Mouse (Mus musculus): Measurements from ENCODE around the gene Ptpro.

Gene Ptpro

GRCm38 (mm10) chr6:137252194-137252886, at the start of gene Ptpro:
Gene Ptpro (plus strand): TSS chr6:137252319.
- DNase-seq (ENCODE audit: low spot score) = no peak

DNA sequence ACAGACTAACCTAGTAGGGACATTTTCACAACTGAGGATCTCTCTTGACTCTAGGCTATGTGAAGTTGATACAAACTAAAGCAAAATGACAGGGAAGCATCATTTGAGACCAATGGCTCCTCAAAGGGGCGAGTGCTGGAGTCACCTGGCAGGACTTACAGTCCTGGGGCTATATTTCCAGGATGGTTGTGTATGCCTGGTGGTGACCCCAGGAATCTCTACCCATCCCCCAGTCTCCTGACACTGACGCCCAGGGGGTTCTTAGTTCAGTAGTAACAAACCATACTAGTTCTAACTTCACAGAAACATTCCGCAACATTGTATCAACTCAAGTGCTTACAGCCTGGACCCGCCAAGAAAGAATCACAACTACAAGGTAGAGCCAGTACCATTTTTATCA, 49.5 kb upstream of the Ptpro start:
- no peak for DNase-seq (ENCODE audit: low spot score)

DNA sequence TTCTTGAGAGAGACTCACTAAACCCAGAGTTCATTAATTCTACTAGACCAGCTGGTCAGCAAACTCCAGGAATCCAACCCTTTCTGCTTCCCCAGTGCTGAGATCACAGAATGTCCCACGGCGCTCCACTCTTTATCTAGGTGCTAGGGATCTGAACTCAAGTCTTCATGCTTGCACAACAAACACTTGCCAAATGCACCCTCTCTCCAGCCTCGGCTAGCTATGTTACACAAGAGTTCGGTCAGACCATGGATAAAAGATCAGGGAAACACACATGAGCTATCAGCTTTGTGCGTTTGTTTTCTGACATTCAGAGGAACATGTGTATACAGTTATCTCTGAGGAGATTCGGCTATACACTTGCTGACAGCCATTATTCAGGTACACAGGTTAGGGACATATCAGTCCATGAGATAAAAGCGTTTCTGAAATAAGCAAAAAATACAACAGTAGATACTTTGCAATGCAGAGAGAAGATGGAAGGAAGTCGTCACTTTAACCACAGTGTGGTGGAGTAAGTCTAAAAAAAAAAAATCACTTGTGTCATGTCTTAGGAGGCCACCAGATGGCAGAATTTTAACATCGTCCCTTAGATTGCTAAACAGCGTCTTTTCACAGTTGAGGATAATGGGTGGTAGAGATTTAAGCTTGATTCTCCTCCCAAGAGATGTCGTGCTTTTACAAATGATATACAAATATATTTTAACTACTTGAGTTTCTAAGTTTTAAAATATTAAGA, 46.3 kb upstream of the Ptpro start:
- no peak for DNase-seq (ENCODE audit: low spot score)

DNA sequence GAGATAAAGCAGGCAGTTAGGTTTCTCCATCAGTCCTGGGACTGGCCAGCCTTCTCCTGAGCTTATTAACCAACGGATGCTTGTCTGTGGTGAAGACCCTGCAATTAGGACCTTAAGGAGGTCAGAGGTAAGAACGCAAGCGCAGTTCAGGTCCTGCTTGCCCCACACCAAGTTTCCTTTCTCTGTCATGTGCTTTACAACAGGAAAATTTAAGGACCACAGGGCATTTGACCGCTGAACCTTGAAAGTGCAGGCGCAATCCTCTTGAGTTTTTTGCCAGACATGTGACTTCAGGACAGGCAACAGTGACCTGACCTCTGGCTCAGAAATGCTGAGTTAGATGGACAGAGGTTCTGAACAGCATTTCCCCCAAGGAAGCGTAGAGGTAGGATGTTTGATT, 45.0 kb upstream of the Ptpro start:
- DNase-seq (ENCODE audit: low spot score) = no peak

DNA sequence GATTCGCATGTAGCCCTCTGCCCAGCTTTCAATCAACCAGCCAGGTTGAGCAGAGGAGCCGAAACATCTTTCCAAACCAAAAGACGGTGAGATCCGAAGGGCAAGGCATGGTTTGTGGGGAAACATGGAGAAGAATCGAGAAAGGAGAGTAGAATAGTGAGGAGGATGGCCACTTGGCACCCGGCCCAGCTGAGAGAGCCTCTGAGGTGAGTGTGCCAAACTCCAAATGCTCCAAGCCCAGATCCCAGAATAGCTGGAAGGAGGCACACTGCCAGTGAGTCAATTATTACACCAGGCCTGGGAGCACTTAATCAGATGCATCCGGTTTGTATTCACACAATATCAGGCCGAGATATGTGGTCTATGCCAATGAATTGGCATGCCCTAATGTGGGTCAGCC, 42.1 kb upstream of the Ptpro start:
- no peak for DNase-seq (ENCODE audit: low spot score)

- DNase-seq (ENCODE audit: low spot score) = no peak
These were observed 41.1 kb upstream of the Ptpro start for GRCm38 (mm10) chr6:137210991-137211390.

- no peak for DNase-seq (ENCODE audit: low spot score)
These were observed 40.7 kb upstream of the Ptpro start for GRCm38 (mm10) chr6:137211441-137211840.

GRCm38 (mm10) chr6:137217841-137218463, 34.2 kb upstream of the Ptpro start:
- DNase-seq (ENCODE audit: low spot score) = no peak

GRCm38 (mm10) chr6:137252887-137253242, 746 bp downstream of the Ptpro start:
- DNase-seq (ENCODE audit: low spot score) = no peak

GRCm38 (mm10) chr6:137253415-137253814, 1.3 kb downstream of the Ptpro start:
- DNase-seq (ENCODE audit: low spot score) = no peak

- DNase-seq (ENCODE audit: low spot score) = no peak
These were observed 8.9 kb downstream of the Ptpro start for GRCm38 (mm10) chr6:137261033-137261432.

- DNase-seq (ENCODE audit: low spot score) = no peak
These were observed 10.0 kb downstream of the Ptpro start for GRCm38 (mm10) chr6:137262087-137262486.

DNA sequence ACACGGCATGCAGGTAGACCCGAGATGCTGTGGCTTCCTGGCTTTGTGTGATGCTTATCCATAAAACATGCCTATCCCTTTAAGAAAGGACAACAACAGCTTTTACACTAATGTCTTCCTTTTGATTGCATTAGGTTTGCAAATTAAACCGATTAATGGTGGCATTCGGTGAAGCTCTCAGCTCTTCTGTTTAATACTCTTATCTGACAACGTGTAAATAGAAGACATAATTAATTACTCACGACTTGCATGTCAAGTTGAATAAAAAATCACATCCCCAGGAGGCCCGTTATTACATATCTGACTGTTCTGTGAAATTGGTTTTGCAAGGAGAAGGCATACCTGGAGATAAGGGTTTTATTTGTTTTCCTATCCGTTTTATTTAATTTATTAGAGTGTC, 15.9 kb downstream of the Ptpro start:
- no peak for DNase-seq (ENCODE audit: low spot score)

DNA sequence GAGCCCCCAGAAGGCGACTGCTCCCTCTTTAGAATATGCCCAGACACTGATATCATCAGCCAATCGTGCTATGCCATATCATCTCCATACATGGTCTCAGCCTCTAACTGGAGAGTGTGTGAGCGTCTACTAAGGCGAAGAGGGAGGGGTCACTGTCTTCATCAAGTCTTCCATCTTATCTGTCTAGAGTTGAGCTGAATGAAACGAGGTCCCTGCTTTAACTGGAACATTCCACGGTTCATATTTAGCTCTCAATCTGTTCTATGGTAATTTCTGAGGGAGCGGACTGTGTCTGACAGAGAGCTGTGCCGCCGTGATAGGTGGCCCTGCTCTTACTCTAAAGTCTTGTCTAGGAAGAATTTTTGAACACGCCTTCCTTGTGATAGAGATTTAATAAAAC, 16.5 kb downstream of the Ptpro start:
- no peak for DNase-seq (ENCODE audit: low spot score)

- no peak for DNase-seq (ENCODE audit: low spot score)
These were observed 20.4 kb downstream of the Ptpro start for GRCm38 (mm10) chr6:137272513-137272912.

GRCm38 (mm10) chr6:137277587-137277994, 25.5 kb downstream of the Ptpro start:
- no peak for DNase-seq (ENCODE audit: low spot score)

DNA sequence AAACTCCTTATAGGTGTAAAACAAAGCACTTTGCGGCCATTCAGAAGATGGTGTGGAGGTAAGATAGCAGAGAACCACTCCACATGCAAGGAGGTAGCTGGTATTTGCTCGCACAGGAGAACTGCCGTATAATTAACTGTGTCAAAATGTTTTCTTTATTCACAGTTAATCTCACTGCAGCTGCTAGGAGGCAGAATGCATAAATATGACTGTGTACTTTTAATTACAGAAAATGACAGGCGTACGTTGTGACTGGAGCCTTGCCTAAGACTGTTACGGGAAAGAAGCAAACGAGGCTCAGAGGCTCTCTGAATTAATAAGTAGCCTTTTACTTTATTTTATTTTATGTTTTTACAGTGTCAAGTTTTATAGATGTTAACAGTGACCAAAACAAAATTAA, 27.5 kb downstream of the Ptpro start:
- DNase-seq (ENCODE audit: low spot score) = no peak

- no peak for DNase-seq (ENCODE audit: low spot score)
These were observed 29.5 kb downstream of the Ptpro start for GRCm38 (mm10) chr6:137281541-137282049.

DNA sequence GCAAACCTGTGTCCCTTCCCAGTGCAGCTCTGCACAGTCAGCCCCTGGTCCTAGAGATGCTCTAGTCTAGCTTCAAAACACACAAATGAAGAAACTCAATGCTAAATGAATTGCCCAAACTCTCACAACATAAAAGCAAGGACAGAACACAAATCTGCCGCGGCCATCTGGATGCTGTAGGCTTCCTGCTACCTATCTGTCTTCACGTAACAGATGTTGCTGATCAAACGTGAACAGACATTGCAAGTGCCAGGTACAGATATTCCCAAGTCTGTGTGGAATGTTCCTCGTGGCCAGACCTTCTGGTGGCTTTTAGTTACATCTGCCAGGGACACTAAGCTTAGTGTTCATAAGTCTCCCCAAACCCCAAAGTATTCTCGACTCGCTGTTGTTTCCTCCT, 29.9 kb downstream of the Ptpro start:
- DNase-seq (ENCODE audit: low spot score) = no peak

DNA sequence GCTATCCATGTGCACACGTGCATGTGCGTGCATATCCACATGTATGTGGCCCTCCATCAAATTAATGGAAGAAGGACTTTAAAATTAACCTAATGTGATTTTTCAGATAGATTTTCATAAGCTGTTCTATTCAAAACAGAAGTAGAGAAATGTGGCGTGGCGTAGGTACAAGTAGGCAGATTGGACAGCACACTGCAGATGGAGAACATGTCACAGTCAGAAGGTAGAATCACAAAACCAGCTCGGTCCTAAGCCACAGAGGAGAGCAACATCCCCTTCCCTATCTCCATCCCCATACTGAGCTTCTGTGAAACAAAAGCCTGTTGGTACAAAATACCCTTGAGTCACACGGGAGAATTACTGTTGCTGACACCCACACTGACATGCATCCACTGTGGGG, 34.3 kb downstream of the Ptpro start:
- DNase-seq (ENCODE audit: low spot score) = no peak

DNA sequence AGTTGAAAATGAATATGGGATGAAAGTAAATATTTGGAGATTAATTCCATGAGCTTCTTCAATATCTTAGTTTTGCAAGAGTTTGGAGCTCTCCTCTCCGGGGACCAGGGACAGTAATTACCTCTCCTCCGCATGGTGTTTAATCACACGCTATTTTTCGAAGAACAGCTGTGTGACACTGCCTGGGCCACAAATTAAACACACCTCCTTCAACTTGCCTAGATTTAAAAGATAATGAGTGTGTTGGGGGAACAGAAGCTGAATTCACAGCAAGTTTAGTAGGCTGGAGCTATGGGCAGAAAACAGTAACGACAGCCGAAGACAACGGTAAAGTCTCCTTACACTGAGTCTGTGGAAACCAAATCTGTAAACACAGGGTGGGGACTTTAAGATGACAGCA, 35.7 kb downstream of the Ptpro start:
- no peak for DNase-seq (ENCODE audit: low spot score)

- DNase-seq (ENCODE audit: low spot score) = no peak
These were observed 36.1 kb downstream of the Ptpro start for GRCm38 (mm10) chr6:137288264-137288663.

GRCm38 (mm10) chr6:137292421-137292820, 40.3 kb downstream of the Ptpro start:
- DNase-seq (ENCODE audit: low spot score) = no peak
